Mouse (Mus musculus) liver, embryonic 12.5 days (tissue): ENCODE data around the gene Blnk. TPM values are rescaled to one million over a fixed set of nuclear protein-coding genes. Genes with fewer than 3 reads are reported as not detected.

Experiments
- microRNA-seq: library from miRNA; unstranded; fragments of <30 nt; microRNA quantifications from one replicate; pipeline ENCODE4, GENCODE M21; 2017
- polyA plus RNA-seq: library from polyadenylated mRNA; unstranded; fragments of >200 nt; fragmentation: Nextera tagmentation; extraction: Ambion mirVana; gene quantifications from 2 replicates; pipeline ENCODE4 v1.2.1, GENCODE M21; 2016

The Blnk gene
- polyA plus RNA-seq, 1 experiment from 2014 or later: 0.45 TPM

Small RNA genes within 50 kb of the gene (microRNA-seq; reads per million reads assigned to microRNA genes)
- 2.1 reads per million for gene Mir8092

Other genes with a start within 250 kb of the Blnk start
- gene Cc2d2b, start 245.8 kb downstream of the Blnk start, polyA plus RNA-seq: 2.2 and 3.1 TPM in 2 replicates
- gene Ccnj, start 163.3 kb downstream of the Blnk start, polyA plus RNA-seq: 6.9 and 8.0 TPM in 2 replicates
- 5.6 and 7.4 TPM in 2 replicates for gene Zfp518a, start 99.8 kb downstream of the Blnk start, polyA plus RNA-seq
- gene Dntt, start 34.7 kb upstream of the Blnk start, polyA plus RNA-seq: 0.06 TPM in 1 of 2 replicates, not detected in the other
- not detected in 2 replicates for gene Opalin, start 82.6 kb upstream of the Blnk start, polyA plus RNA-seq
- gene Tll2, start 212.3 kb upstream of the Blnk start, polyA plus RNA-seq: not detected in 2 replicates